Mouse (Mus musculus): Measurements from ENCODE around the gene Fut1. TPM values are rescaled to one million over a fixed set of nuclear protein-coding genes. Genes with fewer than 3 reads are reported as not detected.
"Not testable (repeated sequence)": the region's sequence is repeated elsewhere in the genome, so short reads cannot be mapped to it uniquely, and the experiment has no call there.

The Fut1 gene
- total RNA-seq, 2 experiments from 2014 or later = not detected

- TF ChIP-seq CTCF (IDR thresholded peaks at IDR 0.05) = no peak
- Histone ChIP-seq H3K4me3 (peak overlapping the region; percentile 73), H3K27ac (peak overlapping the region; percentile 90)
- intact Hi-C loops (cut with DNase I) = no loop called here
- DNase-seq = no peak
Observed at GRCm38 (mm10) chr7:45644872-45645590, 27.9 kb downstream of the Fut1 start.

DNA sequence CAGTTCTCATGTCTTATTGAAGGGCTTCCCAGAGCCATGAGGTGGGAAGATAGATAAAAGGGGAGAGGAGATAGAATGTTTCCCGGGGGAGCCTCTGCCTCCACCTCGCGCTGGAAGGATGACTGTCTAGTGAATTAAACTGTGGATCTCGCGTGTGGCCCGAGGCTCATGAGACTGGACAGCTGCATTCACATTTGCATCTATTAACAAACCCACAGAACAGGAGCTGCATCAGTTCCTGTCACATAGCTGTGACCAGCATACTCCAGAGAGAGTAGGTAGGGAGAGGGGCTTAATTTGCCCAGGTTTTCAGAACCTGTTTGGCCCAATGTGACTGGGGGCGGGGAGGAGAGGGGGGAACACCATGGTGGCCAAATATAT lies 28.5 kb downstream of the Fut1 start:
- no peak for DNase-seq
- intact Hi-C loops (cut with DNase I) = no loop called here
- TF ChIP-seq CTCF (IDR thresholded peaks at IDR 0.05) = no peak
- Histone ChIP-seq H3K27ac (peak overlapping the region; percentile 90), H3K4me3 (no peak overlapping the region)

DNA sequence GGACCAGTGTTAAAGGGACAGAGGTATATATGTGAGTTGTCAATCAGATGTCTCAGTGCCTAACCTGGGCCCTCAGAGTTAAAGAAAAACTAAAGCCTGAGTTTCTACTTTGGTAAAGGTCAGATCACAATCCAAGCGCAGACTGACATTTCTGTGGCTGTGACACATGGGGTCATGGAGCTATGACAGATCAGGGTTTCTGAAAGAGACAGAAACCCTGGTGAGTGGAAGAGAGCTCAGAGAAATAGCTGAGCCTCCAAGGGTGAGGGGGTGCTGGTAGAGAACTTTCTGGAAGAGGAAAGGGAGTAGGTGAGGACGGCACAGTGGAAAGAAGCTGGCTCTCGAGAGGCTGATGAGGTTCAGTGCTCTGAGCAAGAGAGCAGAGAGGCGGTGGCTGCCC lies 29.6 kb downstream of the Fut1 start:
- intact Hi-C loops (cut with DNase I) = no loop called here
- no peak for TF ChIP-seq CTCF (IDR thresholded peaks at IDR 0.05)
- DNase-seq = no peak
- Histone ChIP-seq H3K4me3 (no peak overlapping the region), H3K27ac (peak overlapping the region; percentile 90)

DNA sequence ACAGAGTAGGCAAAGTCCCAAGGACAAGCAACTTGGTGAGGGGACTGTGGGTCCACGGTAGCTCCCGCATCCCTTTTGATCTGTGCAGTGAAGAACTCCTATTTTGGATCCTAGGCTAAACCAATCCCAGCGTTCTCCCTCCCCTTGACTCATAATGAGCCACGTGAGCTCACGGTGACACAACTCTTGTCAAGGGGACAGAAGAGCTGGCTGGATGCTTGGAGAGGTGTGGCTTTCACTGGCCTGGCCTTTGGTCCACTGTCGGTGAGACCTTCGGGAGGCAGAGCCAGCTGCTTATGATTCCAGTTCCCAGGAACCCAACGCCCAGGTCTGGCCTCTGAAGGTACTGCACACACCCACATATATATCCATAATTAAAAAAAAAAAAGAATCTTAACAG lies 32.3 kb downstream of the Fut1 start:
- DNase-seq = peak; percentile 84
- Histone ChIP-seq H3K27ac (peak overlapping the region; percentile 86), H3K4me3 (peak overlapping the region; percentile 51)
- intact Hi-C loops (cut with DNase I) = no loop called here
- TF ChIP-seq CTCF (IDR thresholded peaks at IDR 0.05) = peak; percentile 19; the same call in 1 of the 2 replicates

DNA sequence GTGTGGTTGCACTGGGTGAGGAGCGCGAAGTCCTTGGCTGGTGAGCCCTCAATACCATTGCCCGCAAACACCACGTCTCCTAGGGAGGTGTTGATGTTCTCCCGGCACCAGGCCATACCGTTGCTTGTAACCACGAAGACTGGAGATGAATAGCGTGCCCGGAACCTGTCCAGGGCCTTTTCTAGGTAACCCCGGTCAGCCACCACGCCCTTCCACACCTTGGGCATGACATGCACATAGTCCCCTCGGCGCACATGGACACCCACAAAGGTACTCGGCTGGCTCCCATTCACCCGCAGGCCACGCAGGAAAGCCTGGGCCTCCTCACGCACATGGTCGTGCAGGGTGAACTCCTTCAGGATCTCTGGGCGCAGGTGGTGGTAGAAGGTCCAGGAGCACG lies 33.4 kb downstream of the Fut1 start:
- peak overlapping the region; percentile 86 for H3K27ac ChIP-seq
- DNase-seq = peak; percentile 32
- intact Hi-C loops (cut with DNase I); H3K4me3 ChIP-seq: not testable (repeated sequence)

GRCm38 (mm10) chr7:45654424-45655047 lies 37.4 kb downstream of the Fut1 start:
- intact Hi-C loops (cut with DNase I) = no loop called here

DNA sequence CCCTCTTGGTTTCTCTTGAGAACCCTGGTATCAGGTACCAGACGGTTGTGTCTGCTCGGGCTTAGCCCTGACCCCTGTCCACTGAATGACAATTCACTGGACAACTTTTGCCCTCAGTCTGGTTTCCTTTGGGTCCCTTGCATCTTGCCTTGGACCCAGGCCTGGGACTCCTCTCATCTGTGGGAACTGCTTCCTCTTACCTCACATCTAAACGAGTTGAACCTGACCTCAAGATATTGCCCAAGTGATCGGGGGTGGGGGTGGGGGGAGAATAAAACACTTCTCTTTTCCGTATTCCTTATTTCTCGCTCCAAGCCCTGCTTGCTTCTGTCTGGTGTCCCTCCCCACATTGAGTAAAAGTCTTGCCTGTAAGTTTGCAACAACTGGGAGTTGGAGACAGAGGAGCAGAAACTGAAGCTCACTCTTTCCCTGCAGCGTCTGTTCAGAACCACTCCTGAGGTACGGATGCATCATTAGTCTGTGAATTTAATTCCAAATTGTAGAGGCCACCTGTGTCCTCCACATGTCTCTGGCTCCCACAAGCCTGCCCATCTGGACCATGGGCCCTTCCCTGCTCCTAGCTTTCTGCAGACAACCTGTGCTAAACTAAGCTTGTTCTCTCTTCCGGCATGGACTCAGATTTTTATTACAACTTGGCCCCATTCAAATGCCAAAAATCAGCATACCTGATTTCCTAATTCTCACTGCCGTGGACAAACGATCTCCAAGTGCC lies 43.8 kb downstream of the Fut1 start:
- Histone ChIP-seq H3K4me3 (no peak overlapping the region), H3K27ac (no peak overlapping the region)
- no peak for TF ChIP-seq CTCF (IDR thresholded peaks at IDR 0.05)
- DNase-seq = no peak
- intact Hi-C loops (cut with DNase I) = no loop called here

More at GRCm38 (mm10) chr7:45654424-45655047, 37.4 kb downstream of the Fut1 start:
- H3K27ac ChIP-seq = no peak overlapping the region
- peak overlapping the region; percentile 2; the same call in 1 of the 2 replicates for H3K4me3 ChIP-seq
- TF ChIP-seq CTCF (IDR thresholded peaks at IDR 0.05) = no peak
- DNase-seq = no peak

DNA sequence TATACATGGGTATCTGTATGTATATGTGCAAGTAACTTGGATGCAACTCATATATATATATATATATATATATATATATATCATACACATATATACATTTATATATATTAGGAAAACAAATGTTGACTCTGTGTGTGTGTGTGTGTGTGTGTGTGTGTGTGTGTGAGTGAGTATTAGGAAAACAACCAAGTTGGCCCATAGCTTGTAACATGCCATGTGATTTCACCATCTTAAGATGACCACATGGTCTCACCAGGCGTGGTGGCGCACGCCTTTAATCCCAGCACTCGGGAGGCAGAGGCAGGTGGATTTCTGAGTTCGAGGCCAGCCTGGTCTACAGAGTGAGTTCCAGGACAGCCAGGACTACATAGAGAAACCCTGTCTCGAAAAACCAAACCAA lies 44.6 kb downstream of the Fut1 start:
- H3K4me3 ChIP-seq; intact Hi-C loops (cut with DNase I): not testable (repeated sequence)

GRCm38 (mm10) chr7:45665303-45666138 lies 48.4 kb downstream of the Fut1 start:
- intact Hi-C loops (cut with DNase I) = no loop called here
- H3K27ac ChIP-seq = no peak overlapping the region
- H3K4me3 ChIP-seq = no peak overlapping the region
- peak; percentile 11 for DNase-seq
- TF ChIP-seq CTCF (IDR thresholded peaks at IDR 0.05) = no peak

More for the DNA sequence above, 44.6 kb downstream of the Fut1 start:
- DNase-seq, H3K27ac ChIP-seq: not testable (repeated sequence)

DNA sequence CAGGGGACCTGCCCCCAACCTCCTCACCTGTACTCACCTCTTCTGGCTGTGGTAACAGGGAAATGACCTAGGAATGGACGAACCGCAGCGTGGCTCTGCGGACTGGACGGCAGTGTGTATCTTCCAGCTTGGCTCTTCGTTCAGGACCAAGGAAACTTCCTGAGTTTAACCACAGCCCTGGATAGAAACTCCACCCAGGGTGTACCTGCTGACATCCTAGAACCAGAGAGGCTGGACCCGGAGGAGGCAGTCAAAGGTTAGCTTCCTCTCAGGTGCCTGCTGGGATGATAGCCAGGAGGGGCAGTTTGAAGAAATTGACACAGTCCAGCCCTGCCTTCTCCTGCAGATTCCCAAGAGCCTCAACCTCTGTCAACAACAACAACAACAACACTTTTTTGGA lies 49.1 kb downstream of the Fut1 start, which contains the start of gene Fut2:
Gene Fut2, minus strand, starts transcription at position 234 of the 400 bp plus-strand sequence.
- no peak within 1 kb of the TSS for H3K27ac ChIP-seq
- DNase-seq = peak; percentile 8
- H3K4me3 ChIP-seq = no peak within 1 kb of the TSS
- intact Hi-C loops (cut with DNase I) = no loop called here
- no peak for TF ChIP-seq CTCF (IDR thresholded peaks at IDR 0.05)

- DNase-seq = peak; percentile 25
- Histone ChIP-seq H3K4me3 (no peak overlapping the region), H3K27ac (no peak overlapping the region)
- no peak for TF ChIP-seq CTCF (IDR thresholded peaks at IDR 0.05)
- intact Hi-C loops (cut with DNase I) = no loop called here
Observed at GRCm38 (mm10) chr7:45667761-45668160, 50.7 kb downstream of the Fut1 start.

- no peak overlapping the region for H3K27ac ChIP-seq
- intact Hi-C loops (cut with DNase I) = no loop called here
- peak; percentile 3 for DNase-seq
- no peak overlapping the region for H3K4me3 ChIP-seq
- TF ChIP-seq CTCF (IDR thresholded peaks at IDR 0.05) = peak; percentile 46
Observed at GRCm38 (mm10) chr7:45668921-45669320, 51.8 kb downstream of the Fut1 start.

Other genes starting within 250 kb of the Fut1 start
- not detected for gene Lin7b, start 246.7 kb upstream of the Fut1 start, total RNA-seq (2021)
- gene Snrnp70, start 221.5 kb upstream of the Fut1 start, total RNA-seq (2021) = 10 to 100 TPM; 87.9 to 90.7 TPM
- 10 to 100 TPM; 68.4 to 95.8 TPM for gene Kcna7, start 211.6 kb upstream of the Fut1 start, total RNA-seq (2021)
- 1 to 10 TPM; 3.6 to 4.9 TPM for gene Ntf5, start 203.6 kb upstream of the Fut1 start, total RNA-seq (2021)
- under 1 TPM; 0.51 to 0.73 TPM for gene Lhb, start 196.5 kb upstream of the Fut1 start, total RNA-seq (2021)
- 100 to 1,000 TPM; 279 to 365 TPM for gene Gys1, start 182.4 kb upstream of the Fut1 start, total RNA-seq (2021)
- gene Ruvbl2, start 179.2 kb upstream of the Fut1 start, total RNA-seq (2021) = 10 to 100 TPM; 18.2 to 28.1 TPM
- 100 to 1,000 TPM; 122 to 149 TPM for gene Ftl1, start 157.4 kb upstream of the Fut1 start, total RNA-seq (2021)
- 10 to 100 TPM; 17.6 to 18.4 TPM for gene Bax, start 150.4 kb upstream of the Fut1 start, total RNA-seq (2021)
- gene Tulp2, start 135.4 kb upstream of the Fut1 start, total RNA-seq (2021) = under 1 TPM in 1 of 2 experiments, not detected in 1; 0.39 TPM
- gene Gm45808, start 130.5 kb upstream of the Fut1 start, total RNA-seq (2021) = 1 to 10 TPM; 5.5 to 8.4 TPM
- 10 to 100 TPM; 13.1 to 22.9 TPM for gene Dhdh, start 128.5 kb upstream of the Fut1 start, total RNA-seq (2021)
- 10 to 100 TPM; 55.1 to 61.8 TPM for gene Nucb1, start 106.9 kb upstream of the Fut1 start, total RNA-seq (2021)
- gene Ppp1r15a, start 91.0 kb upstream of the Fut1 start, total RNA-seq (2021) = 10 to 100 TPM; 28.3 to 28.5 TPM
- 1 to 10 TPM; 3.4 to 3.5 TPM for gene Plekha4, start 91.0 kb upstream of the Fut1 start, total RNA-seq (2021)
- 1 to 10 TPM; 1.0 to 1.3 TPM for gene Hsd17b14, start 62.4 kb upstream of the Fut1 start, total RNA-seq (2021)
- 100 to 1,000 TPM in 1 of 2 experiments, 10 to 100 TPM in 1; 91.4 to 106 TPM for gene Bcat2, start 47.1 kb upstream of the Fut1 start, total RNA-seq (2021)
- gene Fgf21, start 1.8 kb upstream of the Fut1 start, total RNA-seq (2021) = not detected
- under 1 TPM in 1 of 2 experiments, not detected in 1; 0.20 TPM for gene Izumo1, start 4.5 kb downstream of the Fut1 start, total RNA-seq (2021)
- gene Rasip1, start 10.2 kb downstream of the Fut1 start, total RNA-seq (2021) = 1 to 10 TPM; 5.7 to 8.0 TPM
- gene Mamstr, start 22.7 kb downstream of the Fut1 start, total RNA-seq (2021) = 10 to 100 TPM; 18.7 to 44.9 TPM
- under 1 TPM; 0.14 to 0.28 TPM for gene Fut2, start 49.1 kb downstream of the Fut1 start, total RNA-seq (2021)
- gene Ntn5, start 66.7 kb downstream of the Fut1 start, total RNA-seq (2021) = under 1 TPM; 0.20 to 0.50 TPM
- gene Sec1, start 77.1 kb downstream of the Fut1 start, total RNA-seq (2021) = under 1 TPM in 1 of 2 experiments, not detected in 1; 0.25 TPM
- gene Car11, start 82.6 kb downstream of the Fut1 start, total RNA-seq (2021) = 10 to 100 TPM in 1 of 2 experiments, 1 to 10 TPM in 1; 7.7 to 16.4 TPM
- 100 to 1,000 TPM in 1 of 2 experiments, 1 to 10 TPM in 1; 8.8 to 105 TPM for gene Dbp, start 87.8 kb downstream of the Fut1 start, total RNA-seq (2021)
- gene Rpl18, start 98.2 kb downstream of the Fut1 start, total RNA-seq (2021) = 100 to 1,000 TPM; 451 to 508 TPM
- gene Sphk2, start 100.7 kb downstream of the Fut1 start, total RNA-seq (2021) = 10 to 100 TPM; 14.4 to 15.8 TPM
- under 1 TPM; 0.08 to 0.31 TPM for gene Fam83e, start 103.9 kb downstream of the Fut1 start, total RNA-seq (2021)
- not detected for gene Spaca4, start 108.5 kb downstream of the Fut1 start, total RNA-seq (2021)
- gene Lmtk3, start 166.4 kb downstream of the Fut1 start, total RNA-seq (2021) = under 1 TPM in 1 of 2 experiments, not detected in 1; 0.06 TPM
- not detected for gene Sult2b1, start 167.4 kb downstream of the Fut1 start, total RNA-seq (2021)
- 10 to 100 TPM; 29.6 to 33.2 TPM for gene Cyth2, start 197.3 kb downstream of the Fut1 start, total RNA-seq (2021)
- under 1 TPM in 1 of 2 experiments, not detected in 1; 0.20 TPM for gene Kcnj14, start 207.5 kb downstream of the Fut1 start, total RNA-seq (2021)
- 10 to 100 TPM; 14.6 to 16.0 TPM for gene Grwd1, start 213.7 kb downstream of the Fut1 start, total RNA-seq (2021)